Mouse (Mus musculus) T-cell, adult 2 months (primary cell): ENCODE data around the gene Zfp593.

Experiments used
- DNase-seq: peaks from one replicate; pipeline ENCODE4 v3.0.0; 2022; ENCODE audit warnings: low spot score

Zfp593 gene

DNA sequence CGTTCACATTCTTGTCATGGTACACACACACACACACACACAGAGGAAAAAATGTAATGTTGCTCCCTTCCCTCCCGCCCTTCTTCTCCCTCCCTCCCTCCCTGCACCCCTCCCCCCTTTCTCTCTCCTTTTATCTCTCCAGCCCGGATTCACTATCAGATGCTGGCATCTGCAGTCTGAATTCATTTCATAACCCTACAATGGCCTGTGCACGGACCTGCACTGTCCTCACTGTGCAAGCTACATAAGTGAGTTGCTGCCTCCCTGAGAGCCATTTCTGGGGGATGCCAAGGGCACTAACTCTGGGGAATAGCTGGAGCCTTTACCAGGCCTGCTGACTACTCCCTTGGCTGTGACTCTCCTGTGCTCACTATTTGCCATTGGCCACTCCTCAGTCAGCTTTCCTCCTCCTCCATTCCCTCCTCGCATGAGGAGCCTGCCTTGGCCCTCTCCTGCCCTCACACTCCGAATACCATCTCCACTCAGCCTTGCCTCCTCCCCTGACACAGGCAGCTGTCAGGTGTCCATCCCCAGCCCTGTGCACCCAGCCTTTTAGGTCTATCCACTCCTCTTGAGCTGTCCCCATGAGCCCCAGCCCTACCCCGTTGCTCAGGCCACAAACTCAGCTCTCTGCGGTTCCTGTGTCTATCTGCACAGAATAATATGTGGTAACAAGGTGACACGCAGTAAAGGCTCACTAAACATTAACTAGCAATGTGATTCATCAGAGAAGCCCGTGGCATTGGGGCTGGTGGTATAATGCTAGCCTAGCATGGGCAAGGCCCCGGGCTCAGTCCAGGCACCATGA lies 22.4 kb downstream of the Zfp593 start:
- DNase-seq = no peak

DNA sequence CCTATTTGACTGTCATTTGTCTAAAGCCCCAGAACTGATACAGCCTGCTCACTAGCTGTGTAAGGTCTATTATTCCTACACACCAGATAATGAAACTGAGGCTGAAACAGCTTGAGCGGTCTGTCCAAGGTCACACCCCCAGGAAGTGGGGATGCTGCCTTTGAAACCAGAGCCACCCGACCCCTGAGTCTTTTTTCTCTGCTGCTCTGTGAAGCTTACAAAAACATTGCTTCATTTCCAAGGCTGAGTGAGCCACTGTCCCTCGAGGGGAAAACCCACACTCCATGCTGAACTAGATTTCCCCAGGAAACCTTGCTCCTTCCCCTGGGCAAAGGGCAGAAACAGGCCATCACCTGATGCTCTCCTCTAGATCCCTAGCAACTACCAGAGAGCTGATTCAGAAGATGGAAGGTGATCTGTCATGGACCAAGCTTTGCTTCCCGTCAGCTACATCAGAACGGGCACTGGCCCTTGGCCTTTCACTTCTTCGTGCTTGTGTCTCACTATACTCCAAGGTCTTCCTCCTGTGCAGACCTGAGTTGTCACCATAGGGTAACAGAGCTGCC lies 38.8 kb downstream of the Zfp593 start:
- DNase-seq = no peak

DNA sequence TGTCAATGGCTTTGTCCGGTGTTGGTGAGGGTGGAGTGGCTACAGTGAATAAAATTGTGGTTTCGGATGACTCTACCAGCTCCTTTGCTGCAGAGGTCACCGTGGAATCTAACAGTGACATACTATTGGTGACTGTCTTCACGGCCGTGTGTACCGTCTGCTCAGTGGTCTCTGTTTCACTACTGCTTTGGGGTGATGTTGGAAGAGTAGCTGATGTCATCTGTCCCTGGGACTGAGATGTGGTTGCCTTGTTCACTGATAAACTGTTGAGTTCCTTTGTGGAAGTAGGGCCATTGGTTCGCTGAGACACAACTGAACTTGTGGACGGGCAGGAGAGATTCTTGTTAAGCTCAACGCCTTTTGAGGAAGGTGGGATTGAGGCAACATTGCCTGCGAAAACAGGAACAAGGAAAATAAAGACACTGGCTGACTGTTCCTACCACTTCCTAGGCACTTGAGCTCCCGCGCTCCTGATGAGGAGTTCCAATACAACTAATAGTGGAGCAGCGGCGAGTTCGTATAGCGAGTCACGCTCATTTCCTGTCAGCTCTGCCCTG lies 42.0 kb downstream of the Zfp593 start:
- no peak for DNase-seq

DNA sequence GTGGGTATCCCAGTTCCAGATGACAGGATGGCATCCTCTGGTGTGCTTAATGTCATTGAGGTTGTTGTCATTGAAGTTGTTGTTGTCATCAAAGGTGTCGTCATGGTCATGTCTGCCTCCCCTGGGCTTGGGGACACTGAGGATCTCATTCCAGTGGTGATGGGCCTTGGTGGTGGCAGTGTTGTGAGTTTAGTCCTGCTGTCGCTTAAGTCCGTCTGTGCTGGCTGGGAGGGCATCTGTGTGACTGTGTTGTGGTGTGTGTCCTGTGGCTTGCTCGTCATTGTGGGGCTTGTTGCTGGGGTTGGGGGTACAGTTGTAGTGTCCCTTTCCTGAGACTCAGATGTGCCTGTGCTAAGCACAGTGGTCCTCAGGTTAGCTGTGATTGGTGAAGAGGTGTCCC lies 42.5 kb downstream of the Zfp593 start, which contains the start of gene Gm7534:
TSS of gene Gm7534 (minus strand) at position 101 of the 400 bp plus-strand sequence.
- DNase-seq = no peak

DNA sequence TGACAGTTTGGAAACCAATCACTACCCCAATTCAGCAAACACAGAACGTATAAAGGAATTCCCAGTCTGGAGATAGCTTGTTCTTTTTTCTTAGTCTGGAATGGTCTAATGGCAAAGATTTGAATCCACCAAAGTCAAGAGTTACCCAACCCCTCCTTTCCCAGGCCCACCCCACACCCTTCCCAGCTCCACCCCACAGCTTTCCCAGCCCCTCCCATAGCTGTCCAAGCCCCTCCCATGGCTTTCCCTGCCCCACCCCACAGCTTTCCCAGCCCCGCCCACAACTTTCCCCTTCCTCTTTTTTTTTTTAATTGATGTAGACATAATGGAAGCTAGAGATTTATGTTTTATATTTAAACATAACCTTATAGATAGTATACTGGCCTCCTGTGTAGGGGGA lies 46.0 kb downstream of the Zfp593 start:
- no peak for DNase-seq
